Mouse (Mus musculus): ENCODE results near the gene Tm7sf3.

- TF ChIP-seq CTCF (IDR thresholded peaks at IDR 0.05; ENCODE audit: extremely low read depth, insufficient read length, insufficient replicate concordance, low read depth, low read length) (no peak), POLR2A (IDR thresholded peaks at IDR 0.05; ENCODE audit: low read depth, low read length) (no peak)
Measured at GRCm38 (mm10) chr6:146614541-146614940, 28.1 kb downstream of the Tm7sf3 start.

All from small intestine, adult 2 months (tissue).